Mouse (Mus musculus): Measurements from ENCODE around the gene Id3. TPM values are rescaled to one million over a fixed set of nuclear protein-coding genes. Genes with fewer than 3 reads are reported as not detected.

The Id3 gene
- polyA plus RNA-seq, 1 experiment from 2014 or later = 658 TPM

Other genes with a start within 250 kb of the Id3 start
- 0.22 and 0.45 TPM in 2 replicates for gene Cnr2, start 248.1 kb upstream of the Id3 start, polyA plus RNA-seq (2016; fragmentation: Nextera tagmentation; extraction: Ambion mirVana)
- gene Fuca1, start 222.8 kb upstream of the Id3 start, polyA plus RNA-seq (2016; fragmentation: Nextera tagmentation; extraction: Ambion mirVana) = 47.0 and 51.0 TPM in 2 replicates
- 78.5 and 81.5 TPM in 2 replicates for gene Hmgcl, start 197.0 kb upstream of the Id3 start, polyA plus RNA-seq (2016; fragmentation: Nextera tagmentation; extraction: Ambion mirVana)
- gene Gale, start 179.8 kb upstream of the Id3 start, polyA plus RNA-seq (2016; fragmentation: Nextera tagmentation; extraction: Ambion mirVana) = 32.1 and 33.3 TPM in 2 replicates
- 126 and 127 TPM in 2 replicates for gene Lypla2, start 170.9 kb upstream of the Id3 start, polyA plus RNA-seq (2016; fragmentation: Nextera tagmentation; extraction: Ambion mirVana)
- 64.9 and 69.6 TPM in 2 replicates for gene Pithd1, start 156.2 kb upstream of the Id3 start, polyA plus RNA-seq (2016; fragmentation: Nextera tagmentation; extraction: Ambion mirVana)
- gene Eloa, start 121.7 kb upstream of the Id3 start, polyA plus RNA-seq (2016; fragmentation: Nextera tagmentation; extraction: Ambion mirVana) = 40.6 and 45.3 TPM in 2 replicates
- gene Rpl11, start 90.1 kb upstream of the Id3 start, polyA plus RNA-seq (2016; fragmentation: Nextera tagmentation; extraction: Ambion mirVana) = 442 and 453 TPM in 2 replicates
- gene E2f2, start 28.9 kb downstream of the Id3 start, polyA plus RNA-seq (2016; fragmentation: Nextera tagmentation; extraction: Ambion mirVana) = 10.6 and 10.8 TPM in 2 replicates
- 9.9 and 11.3 TPM in 2 replicates for gene Asap3, start 62.9 kb downstream of the Id3 start, polyA plus RNA-seq (2016; fragmentation: Nextera tagmentation; extraction: Ambion mirVana)
- 5.0 and 5.2 TPM in 2 replicates for gene Tcea3, start 104.2 kb downstream of the Id3 start, polyA plus RNA-seq (2016; fragmentation: Nextera tagmentation; extraction: Ambion mirVana)
- 25.4 and 25.6 TPM in 2 replicates for gene Zfp46, start 141.2 kb downstream of the Id3 start, polyA plus RNA-seq (2016; fragmentation: Nextera tagmentation; extraction: Ambion mirVana)
- gene Hnrnpr, start 167.4 kb downstream of the Id3 start, polyA plus RNA-seq (2016; fragmentation: Nextera tagmentation; extraction: Ambion mirVana) = 252 and 268 TPM in 2 replicates

Data from limb, embryonic 12.5 days (tissue).